ENCODE assay signal across 31 mouse cellular contexts in the genomic region with DNA sequence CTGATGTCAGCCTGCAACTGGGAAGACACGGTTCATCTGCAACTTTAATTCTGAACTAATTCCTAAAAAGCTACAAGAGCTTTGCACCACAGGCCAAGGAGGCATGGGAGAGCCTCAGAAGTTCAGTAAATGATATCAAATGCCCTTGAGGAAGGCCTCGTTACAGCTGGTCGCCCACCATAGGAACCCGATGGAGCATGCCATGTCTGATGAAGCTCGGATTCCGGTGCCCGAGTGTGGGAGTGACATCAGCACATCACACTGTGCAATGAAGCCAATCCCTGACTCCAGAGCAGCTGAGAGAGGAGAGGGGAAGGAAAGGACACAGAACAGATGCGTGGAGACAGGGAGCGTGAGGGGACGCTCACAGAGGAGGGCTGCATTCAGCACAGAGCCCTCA.
A peak's percentile ranks its signal among the peaks of the same experiment; 100 is the strongest.
DNase-seq lines count a peak whose midpoint lies in the region; ATAC-seq and TF ChIP-seq lines count a peak whose summit lies in the region.
"Had no signal": no experiment of that assay in that cellular context is flagged by ENCODE, and none has a peak within 500 bp of the region (broad histone marks: within the 10 kb centered on the region; RNA-seq: fewer than 3 reads in every experiment).

No protein-coding gene starts in this region.

- no peaks in the 10 kb centered on the region; the same call in 1 of the 2 replicates for H3K27me3 ChIP-seq in kidney, embryonic 15.5 days
- no peaks in the 10 kb centered on the region for H3K27me3 ChIP-seq in midbrain, embryonic 14.5 days (ENCODE audit: control insufficient read depth, insufficient read depth, low read length)
- no peaks in the 10 kb centered on the region for H3K27me3 ChIP-seq in midbrain, embryonic 13.5 days
- no peaks in the 10 kb centered on the region for H3K27me3 ChIP-seq in hindbrain, postnatal 0 days (ENCODE audit: insufficient read depth, low read length)
- H3K27me3 ChIP-seq: CH12.LX; heart, embryonic 12.5 days; limb, embryonic 12.5 days; liver, embryonic 15.5 days; lung, embryonic 15.5 days; neural tube, embryonic 12.5 days had no signal

- peak; percentile 29 for DNase-seq in embryo, embryonic 10 days (ENCODE audit: low spot score)
- DNase-seq in embryo, embryonic 9.5 days (ENCODE audit: extremely low spot score) = no peak
- DNase-seq in kidney, adult 18-20 months = no peak
- DNase-seq in midbrain, embryonic 14.5 days = no peak
- DNase-seq in hindbrain, postnatal 0 days (ENCODE audit: low spot score) = no peak
- DNase-seq: adrenal gland, postnatal 14 days; cerebellum, adult 11 months; cerebellum, adult 9-10 months; cerebellum, postnatal 36 days; forebrain, postnatal 0 days; heart, adult 2 months; heart, postnatal 4 days; kidney, adult 9 months; lung, postnatal 36 days; right cerebral cortex, adult 18-20 months; spleen, adult 18-20 months; thymus, postnatal 25 days had no signal

- peak overlapping the region; percentile 41 for H3K4me2 ChIP-seq in kidney, embryonic 15.5 days
- no peak overlapping the region for H3K4me2 ChIP-seq in midbrain, embryonic 14.5 days (ENCODE audit: low read length)
- H3K4me2 ChIP-seq in midbrain, embryonic 13.5 days (replicated peaks) = no peak overlapping the region
- H3K4me2 ChIP-seq in hindbrain, postnatal 0 days (ENCODE audit: low read depth, low read length) = no peak overlapping the region
- H3K4me2 ChIP-seq: embryonic facial prominence, embryonic 15.5 days; forebrain, embryonic 12.5 days; heart, embryonic 12.5 days; limb, embryonic 12.5 days; liver, embryonic 15.5 days; lung, embryonic 15.5 days; neural tube, embryonic 12.5 days had no signal

- ATAC-seq in kidney, embryonic 15.5 days (replicated peaks; ENCODE audit: low FRiP score) = peak; percentile 93
- ATAC-seq in midbrain, embryonic 14.5 days (ENCODE audit: low FRiP score, low TSS enrichment) = no peak
- no peak for ATAC-seq in midbrain, embryonic 13.5 days
- peak; percentile 44 for ATAC-seq in hindbrain, postnatal 0 days
- ATAC-seq in inflammation-experienced regulatory T-cells, adult 6 months = no peak
- ATAC-seq: forebrain, postnatal 0 days; midbrain, embryonic 16.5 days had no signal

- H3K36me3 ChIP-seq in kidney, embryonic 15.5 days = no peaks in the 10 kb centered on the region
- H3K36me3 ChIP-seq in midbrain, embryonic 14.5 days (ENCODE audit: control insufficient read depth, insufficient read depth, low read length) = no peaks in the 10 kb centered on the region
- no peaks in the 10 kb centered on the region for H3K36me3 ChIP-seq in midbrain, embryonic 13.5 days
- H3K36me3 ChIP-seq in hindbrain, postnatal 0 days (ENCODE audit: insufficient read depth, low read length) = no peaks in the 10 kb centered on the region
- H3K36me3 ChIP-seq: embryonic facial prominence, embryonic 10.5 days; embryonic facial prominence, embryonic 15.5 days; forebrain, embryonic 12.5 days; heart, embryonic 12.5 days; limb, embryonic 12.5 days; liver, embryonic 15.5 days; lung, embryonic 15.5 days; neural tube, embryonic 12.5 days had no signal

- no peaks in the 10 kb centered on the region for H3K9me3 ChIP-seq in kidney, embryonic 15.5 days (replicated peaks)
- no peaks in the 10 kb centered on the region for H3K9me3 ChIP-seq in midbrain, embryonic 14.5 days (ENCODE audit: control insufficient read depth, low read length)
- H3K9me3 ChIP-seq in midbrain, embryonic 13.5 days = no peaks in the 10 kb centered on the region
- H3K9me3 ChIP-seq in hindbrain, postnatal 0 days (ENCODE audit: low read length) = no peaks in the 10 kb centered on the region
- H3K9me3 ChIP-seq: embryonic facial prominence, embryonic 10.5 days; embryonic facial prominence, embryonic 15.5 days; forebrain, embryonic 12.5 days; heart, embryonic 12.5 days; limb, embryonic 12.5 days; liver, embryonic 15.5 days; lung, embryonic 15.5 days; neural tube, embryonic 12.5 days had no signal

- H3K27ac ChIP-seq in kidney, embryonic 15.5 days = peak overlapping the region; percentile 71
- H3K27ac ChIP-seq in midbrain, embryonic 14.5 days (replicated peaks; ENCODE audit: low read depth, low read length) = 0 out of 2 replicates have a peak overlapping the region, but pooled peaks have one; percentile 32
- H3K27ac ChIP-seq in midbrain, embryonic 13.5 days = no peak overlapping the region
- no peak overlapping the region for H3K27ac ChIP-seq in hindbrain, postnatal 0 days
- H3K27ac ChIP-seq: embryonic facial prominence, embryonic 10.5 days; embryonic facial prominence, embryonic 15.5 days; forebrain, embryonic 12.5 days; heart, adult 2 months; left cerebral cortex, adult 2 months; limb, embryonic 12.5 days; liver, embryonic 15.5 days; lung, embryonic 15.5 days; neural tube, embryonic 12.5 days had no signal

- no peak for TF ChIP-seq CTCF in hindbrain, postnatal 0 days (IDR thresholded peaks at IDR 0.05; ENCODE audit: low read depth)

- H3K4me3 ChIP-seq in kidney, embryonic 15.5 days (replicated peaks) = no peak overlapping the region
- H3K4me3 ChIP-seq in midbrain, embryonic 14.5 days (replicated peaks; ENCODE audit: low read depth, low read length) = no peak overlapping the region
- no peak overlapping the region for H3K4me3 ChIP-seq in midbrain, embryonic 13.5 days (replicated peaks)
- no peak overlapping the region for H3K4me3 ChIP-seq in hindbrain, postnatal 0 days (ENCODE audit: low read length)
- H3K4me3 ChIP-seq: embryonic facial prominence, embryonic 10.5 days; embryonic facial prominence, embryonic 15.5 days; forebrain, embryonic 12.5 days; heart, adult 2 months; heart, embryonic 12.5 days; left cerebral cortex, adult 2 months; limb, embryonic 12.5 days; liver, embryonic 15.5 days; lung, embryonic 15.5 days; neural tube, embryonic 12.5 days had no signal

- 26% methylated on average over 10 of the region's 10 CpGs for WGBS in kidney, embryonic 15.5 days
- WGBS in midbrain, embryonic 14.5 days = 13% methylated on average over 10 of the region's 10 CpGs
- 21% methylated on average over 10 of the region's 10 CpGs for WGBS in midbrain, embryonic 13.5 days
- 29% methylated on average over 10 of the region's 10 CpGs for WGBS in hindbrain, postnatal 0 days

- H3K4me1 ChIP-seq in kidney, embryonic 15.5 days = peaks cover 51% of the 10 kb centered on the region
- H3K4me1 ChIP-seq in midbrain, embryonic 14.5 days (ENCODE audit: control insufficient read depth, insufficient read depth, low read length) = peaks cover 20% of the 10 kb centered on the region; the same call in 1 of the 2 replicates
- H3K4me1 ChIP-seq in midbrain, embryonic 13.5 days (replicated peaks) = peaks cover 27% of the 10 kb centered on the region
- no peaks in the 10 kb centered on the region for H3K4me1 ChIP-seq in hindbrain, postnatal 0 days (ENCODE audit: insufficient read depth, low read length)
- H3K4me1 ChIP-seq: liver, embryonic 15.5 days had no signal

- no peak overlapping the region for H3K9ac ChIP-seq in kidney, embryonic 15.5 days
- H3K9ac ChIP-seq in midbrain, embryonic 14.5 days (replicated peaks; ENCODE audit: low read length) = no peak overlapping the region
- H3K9ac ChIP-seq in midbrain, embryonic 13.5 days (replicated peaks) = no peak overlapping the region
- H3K9ac ChIP-seq in hindbrain, postnatal 0 days (replicated peaks; ENCODE audit: low read length) = no peak overlapping the region
- H3K9ac ChIP-seq: embryonic facial prominence, embryonic 15.5 days; forebrain, embryonic 12.5 days; forebrain, postnatal 0 days; heart, embryonic 12.5 days; limb, embryonic 12.5 days; liver, embryonic 15.5 days; lung, embryonic 15.5 days; neural tube, embryonic 12.5 days had no signal

Comparison
In these comparisons a context has a peak if more than half of its experiments do, and no peak if none do; other contexts are left out.
1. H3K27ac ChIP-seq: peak in kidney, embryonic 15.5 days (single experiment) and midbrain, embryonic 14.5 days (single experiment); none in midbrain, embryonic 13.5 days (single experiment) and hindbrain, postnatal 0 days (single experiment).
2. ATAC-seq: peak in kidney, embryonic 15.5 days (single experiment) and hindbrain, postnatal 0 days (single experiment); none in midbrain, embryonic 14.5 days (single experiment), midbrain, embryonic 13.5 days (single experiment) and inflammation-experienced regulatory T-cells, adult 6 months (single experiment).